Mouse (Mus musculus) right cerebral cortex, adult 2 months (tissue): ENCODE measurements at regions not wholly inside any gene's neighbourhood (a gene's known extent, or its start where the extent isn't known, plus 50 kb on each side); places are given as distances from the start of the nearest gene placed in this dataset.

ENCODE experiments used
- DNase-seq, 2 experiments: peaks; one replicate each; pipeline ENCODE4 v3.0.0; 2021 to 2022; ENCODE audit warnings: low spot score in 2 of 2

DNA sequence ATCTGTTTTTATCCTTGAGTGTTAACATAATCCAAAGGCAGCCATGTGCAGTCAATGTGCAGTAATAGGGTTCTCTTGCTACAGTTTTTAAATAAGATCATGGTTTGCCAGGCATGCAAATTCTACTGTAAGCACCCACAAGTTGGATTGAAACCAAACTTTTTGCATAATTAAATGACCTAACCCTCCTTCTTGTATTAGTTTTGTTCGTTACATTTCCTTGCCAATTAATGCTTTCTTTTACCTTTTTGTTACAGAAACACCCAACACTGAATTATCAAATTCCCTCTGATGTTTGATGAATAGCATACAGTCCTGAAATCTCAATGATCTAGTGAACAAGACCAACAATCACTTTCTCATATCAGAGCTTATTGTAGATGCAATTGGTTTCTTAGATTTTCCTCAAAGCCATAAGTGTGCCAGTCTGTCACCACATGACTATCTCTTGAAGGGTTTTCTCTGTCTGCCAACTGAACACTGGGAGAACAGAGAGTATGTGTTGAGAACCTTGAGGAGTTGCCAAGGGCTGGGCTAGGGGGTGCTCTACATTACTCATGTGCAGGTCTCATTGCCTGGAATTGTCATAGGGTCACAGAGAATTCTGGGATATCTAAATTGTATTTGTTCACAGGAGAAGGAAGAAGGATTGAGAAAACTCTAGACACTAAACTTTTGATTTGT is 1060.4 kb downstream of the Gsdmc2 start:
- DNase-seq = no peak

DNA sequence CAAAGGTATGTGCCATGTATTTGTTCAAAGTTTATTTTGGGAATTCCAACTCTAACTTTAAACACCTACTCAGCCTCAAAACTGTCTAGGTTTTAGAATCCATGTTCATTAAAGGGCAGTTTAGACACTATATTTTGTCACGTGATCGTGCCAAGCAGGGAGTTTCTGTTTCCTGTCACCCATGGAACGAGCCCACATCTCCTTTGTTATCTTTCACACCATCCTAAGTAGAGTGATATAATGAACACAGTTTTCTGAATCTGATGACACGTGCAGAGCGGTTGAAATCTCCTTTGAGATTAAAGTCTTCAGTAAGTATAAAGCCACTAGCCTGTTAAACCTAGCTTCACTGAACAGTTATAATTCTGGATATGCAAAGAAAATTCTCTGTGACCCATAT is 1066.1 kb downstream of the Gsdmc2 start:
- no peak for DNase-seq

DNA sequence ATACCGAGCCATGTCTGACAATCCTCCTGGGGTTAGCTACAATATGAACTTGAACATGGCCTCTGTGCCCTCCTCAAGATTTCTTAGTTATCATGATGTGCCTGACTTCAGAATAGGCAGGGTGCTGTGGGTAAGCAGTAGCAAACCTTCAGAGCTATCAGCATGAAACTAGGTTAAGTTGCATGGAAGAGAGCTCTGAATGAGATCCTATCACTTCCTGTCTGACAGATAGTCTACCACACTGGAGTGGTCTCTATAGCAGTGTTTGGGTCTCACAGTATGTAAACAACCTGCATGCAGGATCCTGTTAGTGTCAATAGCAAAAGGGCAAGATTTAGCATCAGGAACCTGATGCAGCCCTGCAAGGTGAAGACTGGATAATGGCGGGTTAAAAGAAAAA is 1092.3 kb downstream of the Gsdmc2 start:
- DNase-seq = no peak

DNA sequence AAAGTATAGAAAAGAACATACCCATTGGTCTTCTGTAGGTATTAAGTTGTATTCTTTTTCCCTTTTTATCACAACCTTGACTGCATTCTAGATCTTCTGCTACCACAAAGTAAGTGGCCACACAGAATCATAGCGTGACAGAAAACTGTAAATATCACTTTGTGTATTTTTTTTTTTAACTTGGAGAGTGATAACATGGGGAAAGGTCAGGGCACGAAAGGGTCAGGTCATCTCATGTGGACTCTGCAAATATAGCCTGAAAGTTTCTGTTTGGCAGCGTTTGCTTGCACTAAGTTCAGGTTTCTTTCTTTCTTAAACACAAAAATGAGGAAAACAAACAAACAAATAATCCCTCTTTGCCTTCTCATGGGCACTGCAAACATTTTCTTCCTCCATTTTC is 1101.1 kb downstream of the Gsdmc2 start:
- no peak for DNase-seq

DNA sequence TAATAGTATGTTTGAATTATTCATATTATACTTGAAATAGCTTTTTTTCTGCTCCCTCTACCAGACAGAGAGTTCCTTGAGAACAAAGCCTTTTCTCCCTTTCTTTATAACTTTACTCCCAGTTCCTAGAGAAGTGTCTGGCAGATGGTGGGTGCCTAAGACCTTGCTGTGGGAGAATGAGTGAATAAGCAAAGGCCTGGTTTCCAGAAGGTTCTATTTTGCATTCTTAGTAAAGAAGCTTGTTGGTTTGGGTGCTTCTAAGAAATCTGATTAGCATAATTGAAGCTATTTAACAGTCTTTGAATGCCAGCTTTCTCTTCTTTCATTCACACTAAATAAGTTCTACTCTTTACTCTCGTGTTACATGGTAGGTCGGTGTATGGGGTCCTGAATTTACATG is 1104.2 kb downstream of the Gsdmc2 start:
- no peak for DNase-seq

DNA sequence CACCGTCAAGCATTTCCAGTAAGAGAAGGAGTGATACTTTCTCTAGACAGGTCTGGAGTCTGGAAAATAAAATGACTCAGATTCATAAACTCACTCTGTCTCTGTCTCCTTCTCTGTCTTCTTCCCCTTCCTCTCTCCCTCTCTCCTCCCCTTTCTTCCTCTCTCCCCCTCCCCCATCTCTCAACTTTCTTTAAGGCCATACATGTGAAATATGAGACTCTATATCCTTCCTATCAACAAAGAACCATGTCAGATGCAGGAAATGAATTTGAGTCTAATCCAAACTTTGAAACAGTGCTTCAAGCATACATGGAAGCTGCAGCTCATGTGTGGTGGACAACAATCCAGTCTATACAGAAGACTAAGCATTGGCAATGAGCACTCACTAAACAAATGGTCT is 1109.6 kb downstream of the Gsdmc2 start:
- no peak for DNase-seq

DNA sequence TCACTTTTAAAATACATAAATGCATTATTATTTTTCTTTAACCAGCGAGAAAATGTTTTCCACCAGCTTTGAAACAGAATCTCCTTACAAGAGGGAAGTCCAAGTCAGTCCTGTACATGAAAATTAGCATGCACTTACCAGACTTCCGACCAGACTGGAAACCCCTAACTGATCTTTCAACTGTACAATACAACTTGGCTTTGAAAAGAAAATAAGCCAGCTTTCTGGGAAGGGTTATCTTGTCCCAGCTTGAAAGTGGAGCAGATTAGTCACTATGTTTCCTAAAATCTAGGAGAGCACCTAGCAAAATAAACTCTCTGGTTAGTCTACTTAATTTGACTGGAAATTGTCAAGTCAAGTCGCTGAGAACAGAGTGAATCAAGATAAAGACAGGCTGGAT is 1110.1 kb downstream of the Gsdmc2 start:
- DNase-seq = no peak

DNA sequence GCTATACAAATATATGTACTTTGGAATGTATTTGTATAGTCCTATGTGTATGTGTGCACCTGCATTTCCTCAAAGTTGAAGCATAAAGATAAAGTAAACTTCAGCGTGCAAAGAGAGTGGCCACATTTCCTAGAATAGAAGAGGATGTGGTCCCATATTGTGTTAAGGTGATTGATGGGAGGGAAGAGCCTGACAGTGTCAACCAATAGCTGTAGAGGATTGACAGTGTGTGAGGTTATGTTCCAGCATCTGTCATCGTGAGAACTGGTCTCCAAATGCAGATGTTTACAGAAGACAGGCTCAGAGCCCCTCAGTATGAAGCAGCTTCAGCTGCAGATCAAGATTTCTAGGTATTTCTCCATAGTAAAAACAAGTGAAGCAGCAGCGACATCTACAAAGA is 1114.5 kb downstream of the Gsdmc2 start:
- DNase-seq = no peak

DNA sequence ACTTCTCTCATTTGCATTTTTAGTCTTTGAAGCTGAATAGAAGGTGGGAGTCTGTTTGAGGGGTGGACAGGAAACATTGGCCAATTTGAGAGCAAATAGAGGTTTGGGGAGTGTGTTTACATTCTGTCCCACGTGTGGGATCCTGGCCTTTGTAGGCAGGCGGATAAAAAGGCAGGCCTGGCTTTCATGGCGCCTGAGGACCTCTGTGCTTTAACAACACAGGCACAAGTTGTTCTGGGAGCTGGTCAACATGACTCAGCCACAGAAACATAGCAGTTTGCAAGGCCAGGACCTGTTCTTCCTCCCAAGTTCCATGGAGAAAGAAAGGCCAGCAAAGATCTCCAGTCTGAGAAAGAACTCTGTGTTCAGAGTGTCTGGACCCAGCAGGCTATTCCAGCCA is 1130.7 kb downstream of the Gsdmc2 start:
- no peak for DNase-seq

DNA sequence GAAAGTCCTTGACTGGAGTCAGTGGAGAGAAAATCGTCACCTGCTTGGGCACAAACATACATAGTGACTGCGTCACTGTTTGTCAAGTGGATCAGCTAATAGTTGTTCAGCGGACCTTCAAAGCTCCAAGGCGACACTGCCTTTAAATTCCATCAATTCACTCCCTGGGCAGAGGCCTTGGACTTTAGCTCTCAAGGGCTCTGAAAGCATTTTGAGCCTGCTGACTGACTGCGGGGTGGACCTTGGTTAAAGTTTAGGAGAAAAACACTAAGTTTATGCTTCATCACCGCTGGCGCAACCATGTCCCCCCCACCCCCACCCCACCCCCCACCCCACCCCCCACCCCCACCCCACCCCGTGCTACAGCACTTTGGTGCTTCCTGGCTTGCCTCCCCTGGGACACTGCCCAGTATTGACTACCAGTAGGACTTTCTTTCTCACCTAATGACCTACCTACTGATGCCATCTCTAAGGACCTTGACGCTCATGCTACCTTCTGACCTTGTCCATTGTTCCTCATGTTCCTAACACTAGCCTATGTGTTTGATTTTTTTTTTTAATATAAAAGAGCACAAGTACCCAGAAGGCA is 1132.3 kb downstream of the Gsdmc2 start:
- DNase-seq = no peak

DNA sequence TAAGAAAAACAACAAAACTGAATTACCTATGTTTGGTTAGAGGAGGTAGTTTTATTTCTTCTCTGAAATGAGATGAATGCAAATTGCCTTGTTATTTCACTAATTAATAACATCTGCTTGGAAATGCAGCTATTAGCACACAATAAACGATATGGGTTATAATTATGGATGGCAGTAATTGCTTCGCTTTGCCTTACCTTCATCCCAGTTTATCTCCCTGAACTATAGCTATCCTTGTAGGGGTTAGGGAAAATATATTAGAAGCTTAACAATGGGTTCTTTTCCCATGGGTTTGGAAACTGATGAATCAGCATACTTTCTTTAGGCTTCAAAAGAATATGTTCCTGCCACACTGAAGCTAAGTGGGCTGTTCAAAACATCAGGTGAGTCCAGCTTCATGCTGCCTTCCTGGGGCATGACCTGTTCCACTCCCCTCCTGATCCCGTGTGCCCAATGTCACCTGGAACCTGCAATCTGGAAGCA is 1132.9 kb downstream of the Gsdmc2 start:
- no peak for DNase-seq

DNA sequence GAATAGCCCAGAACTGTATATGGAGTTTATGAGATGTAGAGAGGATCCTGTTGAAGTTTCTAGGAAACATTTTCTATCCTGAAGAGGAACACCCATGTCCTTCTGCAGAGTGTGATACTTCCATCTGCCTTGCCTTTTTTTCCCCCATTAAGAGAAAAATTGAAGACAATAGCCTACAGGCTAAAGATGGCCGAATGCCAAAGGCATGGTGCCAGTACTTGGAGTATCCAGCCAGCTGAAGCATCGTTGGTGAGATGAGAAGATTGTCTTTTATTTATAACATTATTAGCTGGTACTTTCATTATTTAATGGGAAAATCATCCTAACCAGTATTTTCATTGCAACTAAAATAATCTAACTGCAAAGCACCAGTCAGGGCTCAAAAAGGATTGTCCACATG is 1135.4 kb downstream of the Gsdmc2 start:
- peak; percentile 9 to 22 for DNase-seq

DNA sequence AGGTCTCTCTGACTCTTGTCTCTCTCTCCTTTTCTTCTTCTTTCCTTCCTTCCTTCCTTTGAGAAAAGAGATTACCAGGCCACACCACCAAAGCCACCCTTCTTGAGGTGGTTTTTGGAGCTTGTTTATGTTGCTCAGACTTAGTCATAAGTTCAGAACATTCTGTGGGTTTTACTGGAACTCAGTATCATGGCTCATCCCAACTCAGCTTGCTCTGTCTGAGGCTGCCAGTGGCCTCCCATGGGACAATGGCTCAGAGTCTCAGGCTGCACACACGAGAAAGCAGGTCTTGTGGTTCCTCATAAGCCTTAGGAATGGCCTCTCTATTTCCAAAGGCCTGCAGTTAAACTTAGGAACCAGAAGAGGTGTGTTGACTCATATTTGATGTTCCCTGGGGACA is 1146.4 kb downstream of the Gsdmc2 start:
- DNase-seq = no peak

DNA sequence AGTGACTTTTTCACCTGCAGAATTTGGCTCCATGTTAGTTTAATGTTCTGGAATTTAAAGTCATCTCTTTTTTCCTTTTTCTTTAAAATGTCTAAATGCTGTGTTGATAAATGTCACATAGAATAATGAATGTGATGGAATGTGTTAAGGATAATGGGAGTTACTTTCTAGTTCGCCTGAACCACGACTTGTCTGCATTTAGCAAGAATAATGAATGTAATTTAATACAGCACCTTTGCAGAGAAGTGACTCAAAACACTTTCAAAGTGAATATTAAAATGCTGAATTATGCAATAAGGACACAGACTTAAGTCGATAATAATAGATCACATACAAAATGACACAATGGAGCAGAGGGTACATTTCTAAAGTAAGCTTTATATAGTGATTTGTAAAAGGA is 1150.2 kb downstream of the Gsdmc2 start:
- DNase-seq = no peak

DNA sequence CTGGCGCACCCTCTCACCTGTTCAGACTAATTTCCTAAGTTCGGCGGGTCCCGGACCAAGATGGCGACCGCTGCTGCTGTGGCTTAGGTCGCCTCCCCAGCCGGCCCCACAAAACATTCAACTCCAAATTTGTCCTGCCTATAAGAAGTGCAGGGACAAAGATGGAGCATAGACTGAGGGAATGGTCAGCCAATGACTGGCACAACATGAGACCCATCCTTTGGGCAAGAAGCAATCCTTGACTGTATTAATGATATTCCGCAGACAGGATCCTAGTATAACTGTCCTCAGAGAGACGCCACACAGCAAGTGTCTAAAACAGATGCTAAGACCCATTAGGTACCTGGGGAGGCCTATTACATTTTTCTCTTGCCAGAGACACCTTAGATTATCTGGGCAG is 1151.3 kb downstream of the Gsdmc2 start:
- DNase-seq = no peak

DNA sequence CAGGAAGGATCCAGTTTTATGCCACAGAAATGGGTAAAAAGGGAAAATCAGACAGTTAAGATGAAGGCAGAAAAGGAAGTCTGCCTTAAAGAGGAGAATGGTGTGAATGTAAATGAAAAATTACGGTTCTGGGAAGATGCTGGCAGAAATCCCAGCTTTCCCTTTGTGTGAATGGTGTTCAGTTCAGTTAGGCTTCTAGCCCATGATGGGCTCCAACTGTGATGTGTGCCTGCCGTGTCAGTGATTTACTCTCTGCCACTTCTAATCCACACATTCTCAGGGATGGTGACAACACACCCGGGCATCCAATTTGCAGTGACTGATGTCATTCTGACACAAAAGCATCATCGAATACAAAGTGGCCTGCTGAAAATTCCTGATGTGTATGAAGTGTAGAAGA is 1171.6 kb downstream of the Gsdmc2 start:
- peak; percentile 2 to 3 for DNase-seq

DNA sequence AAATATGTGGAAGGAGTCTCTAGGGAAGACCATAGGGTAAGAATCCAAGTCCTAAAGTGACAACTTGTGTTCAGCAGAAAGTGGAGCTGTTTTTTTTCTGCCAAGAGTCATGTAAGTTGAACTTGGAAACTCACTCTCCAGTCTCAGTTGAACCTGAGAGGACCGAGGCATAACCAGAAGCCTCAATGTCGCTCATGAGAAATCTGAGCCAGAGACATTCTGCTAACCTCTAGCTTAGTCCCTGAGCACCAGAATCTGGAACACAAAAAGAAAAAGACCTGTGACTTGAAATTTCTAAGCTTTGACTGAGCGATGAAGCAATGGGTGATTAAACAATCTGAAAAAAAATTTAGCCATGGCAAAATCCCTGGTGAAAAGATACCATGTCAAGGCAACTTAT is 1175.0 kb downstream of the Gsdmc2 start:
- DNase-seq = no peak

DNA sequence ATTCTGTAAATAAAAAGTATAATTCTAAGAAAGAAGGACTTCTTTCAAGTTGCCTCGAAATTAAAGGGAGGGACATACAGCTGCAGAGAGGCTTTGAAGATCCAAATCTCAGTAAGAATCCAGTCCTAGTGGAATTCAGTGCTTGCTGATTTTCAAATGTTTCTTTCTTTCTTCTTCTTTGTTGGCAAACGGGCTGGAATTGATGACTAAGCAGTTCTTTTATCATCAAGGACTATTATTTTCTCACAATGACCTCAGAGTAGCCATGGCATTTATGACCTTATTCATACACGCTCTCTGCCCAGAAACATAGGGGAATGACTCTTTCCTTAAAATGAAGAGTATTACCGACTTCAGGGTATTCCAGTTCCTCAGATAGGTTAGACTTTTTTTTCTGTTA is 1185.9 kb downstream of the Gsdmc2 start:
- no peak for DNase-seq

DNA sequence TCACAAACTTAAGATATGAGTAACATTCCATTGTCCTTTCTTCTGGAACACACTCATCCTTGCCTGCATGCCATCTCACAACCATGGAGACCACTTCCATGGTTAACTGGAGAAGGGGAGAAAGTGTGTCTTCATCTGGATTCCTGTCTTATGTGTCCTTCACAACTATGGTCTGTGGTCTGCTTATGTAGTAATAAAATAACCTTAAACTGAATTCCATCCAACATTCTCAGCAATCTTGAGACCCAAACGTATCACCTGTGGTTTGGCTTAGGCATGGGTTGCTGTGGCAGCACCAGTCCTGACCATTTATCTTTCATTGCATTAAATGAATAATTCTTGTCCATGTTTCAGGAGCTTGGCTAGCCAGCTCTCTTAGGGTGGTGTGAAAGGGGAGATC is 1186.3 kb downstream of the Gsdmc2 start:
- DNase-seq = no peak

DNA sequence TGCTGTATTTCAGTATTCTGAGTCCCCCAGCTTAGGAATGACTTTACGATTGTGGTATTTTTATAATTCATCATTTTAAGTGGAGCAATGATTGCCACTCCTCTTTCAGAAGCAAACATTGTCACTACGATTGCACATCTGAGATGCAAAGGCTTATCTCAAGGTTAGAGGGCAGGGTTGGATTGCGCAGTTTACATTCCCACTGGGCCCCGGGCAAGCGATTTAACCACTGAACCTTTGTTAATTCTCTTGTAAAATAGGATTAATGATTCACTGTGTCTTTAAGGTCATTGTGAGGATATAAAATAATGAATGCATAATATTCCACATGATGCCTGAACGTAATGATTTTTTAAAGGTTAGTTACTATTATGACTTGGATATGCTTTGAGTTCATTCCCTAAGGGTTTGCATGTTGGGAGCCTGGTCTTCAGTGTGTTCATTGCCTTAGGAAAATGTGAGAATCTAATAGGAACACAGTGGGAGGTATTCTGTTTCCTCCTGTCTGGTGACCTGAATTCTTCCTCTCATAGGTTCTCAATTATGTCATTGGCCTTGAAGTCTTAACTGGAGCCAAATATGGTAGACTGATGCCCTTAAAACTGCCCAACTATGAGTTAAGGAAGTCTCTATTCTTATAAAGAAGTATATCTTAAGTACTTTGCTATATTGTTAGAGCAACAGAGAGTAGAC is 1198.4 kb downstream of the Gsdmc2 start:
- DNase-seq = no peak

DNA sequence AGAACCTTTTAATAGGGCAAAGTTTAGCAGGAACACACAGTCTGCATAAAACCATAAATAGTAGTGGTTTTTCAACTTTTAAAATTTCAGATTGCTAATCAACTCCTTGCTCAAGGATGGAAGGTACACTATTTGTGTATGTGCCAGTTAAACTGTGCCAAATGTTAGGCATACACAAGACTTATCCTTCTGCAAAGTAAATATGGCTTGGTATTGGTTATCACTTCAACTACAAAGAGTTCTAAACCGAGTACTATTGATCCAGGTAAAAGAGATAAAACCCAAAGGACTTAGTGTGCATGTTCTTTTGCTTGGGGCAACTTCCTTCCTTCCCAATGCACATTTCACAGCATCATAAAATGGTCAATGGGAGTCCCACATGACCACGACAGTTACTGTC is 1200.2 kb downstream of the Gsdmc2 start:
- DNase-seq = no peak

DNA sequence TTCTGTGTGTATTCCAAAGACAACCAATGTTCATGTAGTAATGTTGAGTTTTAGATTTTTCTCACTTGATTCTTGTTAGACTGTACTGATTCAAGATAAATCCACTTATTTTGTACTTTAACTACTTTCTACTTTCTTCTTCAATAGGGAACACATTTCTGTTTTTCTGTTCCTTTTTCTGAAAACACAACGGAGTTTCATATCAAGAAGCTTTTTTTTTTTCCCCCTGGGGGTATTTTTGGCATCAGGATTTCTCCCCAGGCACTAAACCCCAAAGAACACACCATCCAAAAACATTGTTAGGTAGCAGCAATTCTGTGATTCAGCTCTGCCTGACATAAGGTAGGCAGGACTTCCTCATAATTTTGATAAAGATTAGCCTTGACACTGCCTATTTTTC is 1200.7 kb downstream of the Gsdmc2 start:
- no peak for DNase-seq

DNA sequence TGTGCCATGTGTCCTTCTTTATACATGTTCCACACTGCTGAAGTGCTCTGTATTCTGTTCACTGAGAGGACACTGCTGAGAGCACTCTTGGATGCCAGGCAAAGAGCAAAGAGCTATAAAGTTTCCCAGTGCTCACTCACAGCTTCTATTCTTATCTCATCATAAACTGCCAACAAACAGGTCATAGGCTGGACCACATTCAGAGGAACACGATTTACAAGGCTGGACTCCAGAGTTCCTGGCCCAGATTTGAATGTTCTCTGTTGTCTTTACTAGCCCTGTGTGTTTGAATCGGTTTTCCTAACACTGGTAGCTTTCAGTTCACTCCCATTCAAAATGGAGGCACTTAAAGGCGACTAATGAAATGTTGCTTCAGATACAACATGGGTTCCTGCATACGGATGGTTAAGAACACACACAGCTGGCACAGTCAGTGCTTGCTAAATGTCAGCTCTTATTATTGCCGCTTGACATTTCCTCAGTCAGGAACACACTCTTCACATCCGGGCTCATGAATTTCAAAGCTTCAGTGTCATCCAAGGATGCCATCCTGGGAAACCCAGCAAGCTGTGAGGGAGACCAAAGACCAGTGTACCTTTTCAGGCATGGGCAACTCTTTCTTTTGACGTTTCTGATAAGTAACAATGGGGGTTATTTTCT is 1203.8 kb downstream of the Gsdmc2 start:
- no peak for DNase-seq
